Mouse (Mus musculus) small intestine, adult 2 months (tissue): ENCODE results near the gene Nme9. TPM values are rescaled to one million over a fixed set of nuclear protein-coding genes. Genes with fewer than 3 reads are reported as not detected.

Experiments used
- H3K27ac ChIP-seq: fragments of 200-500 bp; 2 replicates; pipeline ENCODE4 v1.5.1; 2012; ENCODE audit warnings: low read depth, low read length, control low read depth, inconsistent platforms; ENCODE audit not compliant: insufficient read depth
- H3K27me3 ChIP-seq: fragments of 200-500 bp; 2 replicates; pipeline ENCODE4 v1.6.1; 2012; ENCODE audit warnings: mild to moderate bottlenecking, moderate library complexity, low read length, inconsistent platforms; ENCODE audit not compliant: control insufficient read depth, insufficient read depth
- H3K36me3 ChIP-seq: fragments of 200-500 bp; 2 replicates; pipeline ENCODE4 v1.6.1; 2012; ENCODE audit warnings: mild to moderate bottlenecking, low read length, control low read depth, inconsistent platforms; ENCODE audit not compliant: control insufficient read depth, insufficient read depth
- H3K4me1 ChIP-seq: fragments of 200-500 bp; 2 replicates; pipeline ENCODE4 v1.6.1; 2012; ENCODE audit warnings: low read length, inconsistent platforms, mixed read lengths; ENCODE audit not compliant: control insufficient read depth, insufficient read depth, insufficient read length
- H3K4me3 ChIP-seq: fragments of 200-500 bp; 2 replicates; pipeline ENCODE4 v1.5.1; 2012; ENCODE audit warnings: low read depth, mild to moderate bottlenecking, control low read depth, inconsistent platforms, low read length, moderate library complexity
- CTCF ChIP-seq: fragments of 200-500 bp; IDR thresholded peaks from 2 replicates; pipeline ENCODE4 v1.5.1; 2012; ENCODE audit warnings: low read depth, mild to moderate bottlenecking, control low read depth, inconsistent platforms, low read length, moderate library complexity, mixed read lengths; ENCODE audit not compliant: insufficient replicate concordance, insufficient read length; ENCODE audit errors: extremely low read depth
- POLR2A ChIP-seq: fragments of 200-500 bp; IDR thresholded peaks from 2 replicates; pipeline ENCODE4 v1.6.1; 2012; ENCODE audit warnings: low read depth, mild to moderate bottlenecking, control low read depth, inconsistent platforms, low read length, moderate library complexity
- WGBS: fragments of 180-500 bp; shearing (Covaris S2); methylation state at CpG from one replicate; pipeline ENCODE4 v1.1.7; 2018; 5-methylcytosine and 5-hydroxymethylcytosine counted together
- polyA plus RNA-seq: library from polyadenylated mRNA; depleted of rRNA; stranded (reverse); fragments of >200 nt; gene quantifications from 2 replicates; pipeline ENCODE4 v1.2.3, GENCODE M21; 2012; rRNA removed

Nme9 gene
- polyA plus RNA-seq, 1 experiment, result 0.19 TPM

- 90% methylated on average over 4 of the region's 4 CpGs for WGBS
- no peaks in the 10 kb centered on the region for H3K27me3 ChIP-seq
- H3K4me1 ChIP-seq, result peaks cover 5% of the 10 kb centered on the region; the same call in 1 of the 2 replicates
- no peak overlapping the region for H3K4me3 ChIP-seq
- no peak for TF ChIP-seq POLR2A
- no peak for TF ChIP-seq CTCF
- H3K36me3 ChIP-seq, result peaks cover 30% of the 10 kb centered on the region
- no peak overlapping the region for H3K27ac ChIP-seq
Observed at GRCm38 (mm10) chr9:99485144-99485543, 33.9 kb downstream of the Nme9 start.

GRCm38 (mm10) chr9:99487126-99487695, 35.9 kb downstream of the Nme9 start:
- TF ChIP-seq POLR2A (no peak), CTCF (no peak)
- Histone ChIP-seq H3K4me3 (no peak overlapping the region), H3K27me3 (no peaks in the 10 kb centered on the region), H3K36me3 (peaks cover 31% of the 10 kb centered on the region), H3K4me1 (peaks cover 4% of the 10 kb centered on the region; the same call in 1 of the 2 replicates), H3K27ac (no peak overlapping the region)
- 88% methylated on average over 8 of the region's 8 CpGs for WGBS

DNA sequence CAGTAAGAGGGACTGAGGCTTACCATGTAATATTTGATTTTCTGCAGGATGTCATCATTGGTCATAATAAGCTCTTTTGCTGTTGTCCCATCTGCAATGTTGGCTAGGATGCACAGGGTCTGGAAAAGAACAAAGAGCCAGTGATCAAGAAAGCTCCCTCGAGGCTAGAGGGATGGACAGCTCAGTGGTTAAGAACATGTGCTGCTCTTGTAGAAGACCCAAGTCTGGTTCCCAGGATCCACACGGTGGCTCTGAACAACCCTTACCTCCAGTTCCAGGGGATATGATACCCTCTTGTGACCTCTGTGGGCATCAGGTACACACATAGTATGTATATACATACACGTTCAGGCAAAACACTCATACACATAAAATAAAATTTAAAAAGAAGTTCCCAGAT, 36.6 kb downstream of the Nme9 start:
- 84% methylated on average over 3 of the region's 3 CpGs for WGBS
- H3K36me3 ChIP-seq, result peaks cover 32% of the 10 kb centered on the region
- peaks cover 4% of the 10 kb centered on the region; the same call in 1 of the 2 replicates for H3K4me1 ChIP-seq
- no peak for TF ChIP-seq POLR2A
- TF ChIP-seq CTCF, result no peak
- H3K27ac ChIP-seq, result no peak overlapping the region
- H3K27me3 ChIP-seq, result no peaks in the 10 kb centered on the region
- no peak overlapping the region for H3K4me3 ChIP-seq

GRCm38 (mm10) chr9:99491050-99491449, 39.8 kb downstream of the Nme9 start:
- Histone ChIP-seq H3K27me3 (no peaks in the 10 kb centered on the region), H3K27ac (no peak overlapping the region), H3K4me3 (no peak overlapping the region), H3K4me1 (no peaks in the 10 kb centered on the region), H3K36me3 (peaks cover 37% of the 10 kb centered on the region)
- TF ChIP-seq CTCF (no peak), POLR2A (no peak)
- 92% methylated on average over 4 of the region's 4 CpGs for WGBS

- WGBS, result 83% methylated on average over 10 of the region's 10 CpGs
- H3K27ac ChIP-seq, result no peak overlapping the region
- no peaks in the 10 kb centered on the region for H3K4me1 ChIP-seq
- TF ChIP-seq POLR2A, result no peak
- no peak for TF ChIP-seq CTCF
- no peak overlapping the region for H3K4me3 ChIP-seq
- peaks cover 36% of the 10 kb centered on the region for H3K36me3 ChIP-seq
- no peaks in the 10 kb centered on the region for H3K27me3 ChIP-seq
Observed at GRCm38 (mm10) chr9:99492634-99493200, 41.4 kb downstream of the Nme9 start.

- Histone ChIP-seq H3K4me1 (no peaks in the 10 kb centered on the region), H3K4me3 (no peak overlapping the region), H3K27ac (no peak overlapping the region), H3K36me3 (peaks cover 39% of the 10 kb centered on the region), H3K27me3 (no peaks in the 10 kb centered on the region)
- 97% methylated on average over 4 of the region's 4 CpGs for WGBS
- TF ChIP-seq CTCF (no peak), POLR2A (no peak)
Observed at GRCm38 (mm10) chr9:99499336-99499735, 48.1 kb downstream of the Nme9 start.

DNA sequence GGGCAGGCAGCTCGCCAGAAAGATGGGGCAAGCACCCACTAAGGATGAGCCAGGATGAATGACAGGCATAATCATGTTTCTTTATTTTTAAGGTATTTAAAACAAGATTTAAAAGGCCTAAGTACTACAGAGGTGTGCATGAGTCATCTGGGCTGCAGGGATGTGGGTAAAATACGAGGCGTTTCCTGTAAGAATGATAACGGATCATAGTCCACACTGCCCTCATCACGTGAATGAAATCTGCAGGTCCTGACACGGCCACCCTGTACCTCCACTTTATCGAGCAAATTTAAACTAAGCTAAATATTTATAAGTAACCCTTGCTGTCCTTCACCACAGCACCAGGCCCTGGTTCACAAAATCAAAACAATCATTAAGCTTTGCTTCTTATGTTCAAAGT, 54.6 kb downstream of the Nme9 start:
- Histone ChIP-seq H3K27me3 (no peaks in the 10 kb centered on the region), H3K27ac (no peak overlapping the region), H3K4me3 (no peak overlapping the region), H3K4me1 (no peaks in the 10 kb centered on the region), H3K36me3 (peaks cover 14% of the 10 kb centered on the region)
- WGBS, result 32% methylated on average over 7 of the region's 7 CpGs
- no peak for TF ChIP-seq POLR2A
- no peak for TF ChIP-seq CTCF

Other genes with a start within 250 kb of the Nme9 start
- not detected in 2 replicates for gene Faiml, start 214.2 kb upstream of the Nme9 start, polyA plus RNA-seq
- 0.24 and 0.44 TPM in 2 replicates for gene Cep70, start 208.1 kb upstream of the Nme9 start, polyA plus RNA-seq
- 0.23 and 0.24 TPM in 2 replicates for gene Esyt3, start 92.9 kb upstream of the Nme9 start, polyA plus RNA-seq
- 2.6 TPM in 2 replicates for gene Mras, start 14.1 kb upstream of the Nme9 start, polyA plus RNA-seq
- gene Armc8, start 117.4 kb downstream of the Nme9 start, polyA plus RNA-seq, result 5.9 and 9.5 TPM in 2 replicates
- 4.3 and 11.9 TPM in 2 replicates for gene Dbr1, start 124.3 kb downstream of the Nme9 start, polyA plus RNA-seq
- gene A4gnt, start 161.0 kb downstream of the Nme9 start, polyA plus RNA-seq, result 1.1 and 8.7 TPM in 2 replicates
- gene Dzip1l, start 178.0 kb downstream of the Nme9 start, polyA plus RNA-seq, result 1.2 and 1.4 TPM in 2 replicates